Mouse (Mus musculus) gonadal fat pad, adult 2 months (tissue): ENCODE measurements around the gene Gm45713. TPM values are rescaled to one million over a fixed set of nuclear protein-coding genes. Genes with fewer than 3 reads are reported as not detected.
"Not testable (repeated sequence)": the region's sequence is repeated elsewhere in the genome, so short reads cannot be mapped to it uniquely, and the experiment has no call there.

Experiments used
- DNase-seq: peaks from one replicate; pipeline ENCODE4 v3.0.0-alpha.2; 2012; ENCODE audit warnings: low read depth
- polyA plus RNA-seq: library from polyadenylated mRNA; depleted of rRNA; stranded (reverse); fragments of >200 nt; gene quantifications from 2 replicates; pipeline ENCODE4 v1.2.3, GENCODE M21; 2012

Gm45713 gene
- polyA plus RNA-seq, 1 experiment = 5.6 TPM

- no peak for DNase-seq
These were observed 37.3 kb downstream of the Gm45713 start for GRCm38 (mm10) chr7:45098541-45099240.

DNA sequence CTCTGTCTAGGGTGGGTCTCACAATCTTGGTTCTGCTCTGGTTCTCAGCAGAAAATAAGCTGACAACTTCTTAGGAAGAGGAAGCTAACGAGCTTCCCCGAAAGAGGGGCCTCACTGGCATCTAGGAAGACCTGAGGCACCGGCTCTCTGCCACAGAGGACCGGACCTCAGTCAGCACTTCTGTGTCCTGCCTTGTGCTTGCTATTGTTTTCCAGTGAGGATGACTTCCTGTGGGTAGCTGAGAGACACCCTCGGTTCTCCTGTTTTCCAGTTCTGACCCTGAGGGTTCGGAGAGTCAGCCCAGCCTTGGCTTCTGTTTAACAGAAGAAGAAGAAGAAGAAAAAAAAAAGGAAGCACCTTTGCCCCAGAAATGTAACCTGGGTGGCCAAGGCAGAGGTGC, 38.6 kb downstream of the Gm45713 start:
- DNase-seq = no peak

GRCm38 (mm10) chr7:45095965-45096364, 40.1 kb downstream of the Gm45713 start:
- not testable (repeated sequence) for DNase-seq

GRCm38 (mm10) chr7:45095367-45095766, 40.7 kb downstream of the Gm45713 start:
- DNase-seq = no peak

DNA sequence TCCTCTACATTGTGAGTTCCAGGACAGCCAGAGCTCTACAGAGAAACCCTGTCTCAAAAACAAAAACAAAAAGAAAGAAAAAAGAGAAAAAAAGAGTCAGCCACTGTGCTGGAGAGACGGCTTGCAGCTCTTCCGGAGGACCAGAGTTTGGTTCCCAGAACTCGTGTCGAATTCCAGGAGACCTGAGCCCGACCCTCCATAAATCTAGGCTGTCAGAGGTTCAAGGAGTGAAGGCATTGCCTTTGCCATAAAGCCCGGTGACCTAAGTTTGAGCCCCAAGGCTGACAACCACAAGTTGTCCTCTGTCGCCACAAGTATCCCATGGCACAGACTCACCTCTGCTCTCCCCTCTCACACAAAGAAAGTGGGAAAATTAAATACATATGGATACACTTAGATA, 41.9 kb downstream of the Gm45713 start:
- no peak for DNase-seq

DNA sequence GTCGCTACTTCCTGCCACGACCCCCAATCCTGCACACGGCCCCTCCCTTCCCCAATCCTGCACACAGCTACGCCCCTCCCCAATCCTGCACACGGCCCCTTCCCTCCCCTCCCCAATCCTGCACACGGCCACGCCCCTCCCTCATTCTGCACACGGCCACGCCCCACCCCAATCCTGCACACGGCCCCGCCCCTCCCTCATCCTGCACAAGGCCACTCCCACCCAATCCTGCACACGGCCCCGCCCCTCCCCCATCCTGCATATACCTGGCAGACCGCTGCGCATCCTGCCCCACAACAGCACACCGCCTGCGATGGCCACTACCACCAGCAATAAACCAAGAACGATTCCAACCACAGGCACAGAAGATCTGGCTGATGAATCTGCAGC, 42.5 kb downstream of the Gm45713 start:
- no peak for DNase-seq

- no peak for DNase-seq
These were observed 43.1 kb downstream of the Gm45713 start for GRCm38 (mm10) chr7:45092828-45093515.

- DNase-seq = no peak
These were observed 44.0 kb downstream of the Gm45713 start, which contains the start of gene Rcn3 for GRCm38 (mm10) chr7:45092048-45092447. Gene Rcn3, minus strand, starts transcription at chr7:45092221.

GRCm38 (mm10) chr7:45091001-45091990, 44.7 kb downstream of the Gm45713 start:
- DNase-seq = no peak

DNA sequence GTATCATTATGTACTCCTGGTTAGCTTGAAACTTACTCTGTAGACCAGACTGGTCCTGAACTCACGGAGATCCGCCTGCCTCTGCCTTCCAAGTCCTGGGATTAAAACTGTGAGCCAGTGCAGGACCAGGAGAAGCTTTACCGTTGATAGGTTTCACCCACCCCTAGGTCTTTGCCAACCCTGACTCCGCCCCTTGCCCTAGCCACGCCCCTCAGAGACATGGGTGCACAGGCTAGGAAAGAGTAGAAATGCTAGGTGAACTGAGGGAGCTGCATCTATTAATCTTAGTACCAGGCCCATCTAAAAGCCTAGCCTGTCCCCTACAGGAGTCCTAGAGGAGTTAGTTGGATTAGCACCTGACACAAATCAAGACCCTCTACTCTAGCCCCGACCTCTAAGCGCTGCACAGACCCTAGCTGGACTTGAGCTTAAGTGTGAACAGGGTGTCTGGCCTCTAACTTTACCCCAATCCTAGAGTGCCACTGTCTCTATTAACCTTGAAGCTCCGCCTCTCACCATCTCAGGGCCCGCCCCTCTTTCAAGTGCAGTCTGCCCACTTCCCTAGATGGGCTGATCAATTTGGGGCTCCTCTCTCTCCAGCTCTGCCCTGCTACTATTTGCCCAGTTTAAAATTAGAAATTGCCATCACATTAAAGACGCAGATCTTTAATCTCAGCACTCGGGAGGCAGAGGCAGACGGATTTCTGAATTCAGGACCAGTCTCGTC, 45.6 kb downstream of the Gm45713 start:
- DNase-seq = no peak

- no peak for DNase-seq
These were observed 47.4 kb downstream of the Gm45713 start for GRCm38 (mm10) chr7:45088597-45088996.

DNA sequence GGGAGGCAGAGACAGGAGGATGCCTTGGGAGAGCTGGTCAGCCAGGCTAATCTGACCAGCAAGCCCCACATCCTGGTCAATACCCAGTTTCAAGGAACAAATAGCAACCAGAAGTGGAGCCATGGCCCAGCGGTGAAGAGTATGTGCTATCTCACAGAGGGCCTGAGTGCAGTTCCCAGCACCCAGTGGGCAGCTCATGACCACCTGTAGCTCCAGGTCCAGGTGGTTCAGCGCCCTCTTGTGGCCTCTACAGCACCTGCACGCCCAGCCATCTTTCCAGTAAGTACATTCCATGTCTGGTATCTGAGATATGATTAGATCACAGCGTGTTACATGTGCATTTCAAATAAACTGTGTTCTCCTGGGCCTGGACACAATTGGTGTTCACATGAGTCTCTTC, 49.9 kb downstream of the Gm45713 start:
- no peak for DNase-seq

GRCm38 (mm10) chr7:45083300-45083890, 52.6 kb downstream of the Gm45713 start:
- DNase-seq = no peak

GRCm38 (mm10) chr7:45082401-45083299, 53.4 kb downstream of the Gm45713 start:
- DNase-seq = no peak

DNA sequence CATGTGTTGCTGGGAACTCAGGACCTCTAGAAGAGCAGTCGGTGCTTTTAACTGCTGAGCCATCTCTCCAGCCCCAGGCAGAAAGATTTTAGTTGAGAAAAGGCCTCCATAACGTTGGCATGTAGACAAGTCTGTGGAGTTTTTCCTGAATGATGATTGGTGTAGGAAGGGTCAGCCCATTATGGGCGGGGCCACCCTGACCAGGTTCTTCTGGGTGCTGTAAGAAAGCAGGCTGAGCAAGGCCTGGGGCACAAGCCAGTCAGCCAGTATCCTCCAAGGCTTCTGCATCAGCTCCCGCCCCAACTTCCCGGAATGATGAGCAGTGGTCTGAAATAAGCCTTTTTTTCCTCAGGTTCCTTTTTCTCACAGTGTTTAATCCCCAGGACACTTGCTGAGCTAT, 55.0 kb downstream of the Gm45713 start:
- no peak for DNase-seq

- no peak for DNase-seq
These were observed 56.2 kb downstream of the Gm45713 start for GRCm38 (mm10) chr7:45079856-45080255.

GRCm38 (mm10) chr7:45078513-45078912, 57.5 kb downstream of the Gm45713 start:
- no peak for DNase-seq

GRCm38 (mm10) chr7:45077829-45078228, 58.2 kb downstream of the Gm45713 start:
- DNase-seq = no peak

- no peak for DNase-seq
These were observed 58.7 kb downstream of the Gm45713 start for GRCm38 (mm10) chr7:45077322-45077721.

DNA sequence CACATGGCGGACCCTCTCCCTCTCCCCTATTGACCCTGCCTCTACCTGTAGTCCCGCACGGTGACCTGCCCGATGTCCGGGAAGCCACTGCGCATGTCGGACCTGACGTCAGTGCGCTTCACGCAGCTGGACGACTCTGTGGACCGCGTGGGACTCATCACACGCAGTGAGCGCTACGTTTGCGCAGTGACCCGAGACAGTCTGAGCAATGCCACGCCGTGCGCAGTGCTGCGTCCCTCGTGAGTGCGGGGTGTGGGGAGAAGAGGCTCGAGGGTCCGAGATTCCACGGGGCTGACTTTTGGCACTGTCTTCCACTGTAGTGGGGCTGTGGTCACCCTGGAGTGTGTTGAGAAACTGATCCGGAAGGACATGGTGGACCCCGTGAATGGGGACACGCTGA, 59.5 kb downstream of the Gm45713 start:
- no peak for DNase-seq
